Mouse (Mus musculus) forebrain, embryonic 16.5 days (tissue): ENCODE data around the gene Taok2. TPM values are rescaled to one million over a fixed set of nuclear protein-coding genes. Genes with fewer than 3 reads are reported as not detected.
A peak's percentile ranks its signal among the peaks of the same experiment; 100 is the strongest.
"Not testable (repeated sequence)": the region's sequence is repeated elsewhere in the genome, so short reads cannot be mapped to it uniquely, and the experiment has no call there.

Experiments
- ATAC-seq: fragments of 200-750 bp; cut with Nextera tagmentation; 2 replicates; pipeline ENCODE4 v1.8.0; 2017; ENCODE audit warnings: mild to moderate bottlenecking, moderate library complexity
- H3K27ac ChIP-seq: fragments of 300-500 bp; sonication (generic); 2 replicates; pipeline ENCODE4 v1.5.1; 2014; ENCODE audit warnings: low read length, control low read depth
- H3K27me3 ChIP-seq: fragments of 300-500 bp; sonication (generic); replicated peaks from 2 replicates; pipeline ENCODE4 v1.6.1; 2014; ENCODE audit warnings: low read length; ENCODE audit not compliant: control insufficient read depth, insufficient read depth
- H3K36me3 ChIP-seq: fragments of 300-500 bp; sonication (generic); 2 replicates; pipeline ENCODE4 v1.6.1; 2014; ENCODE audit not compliant: control insufficient read depth, insufficient read depth
- H3K4me1 ChIP-seq: fragments of 300-500 bp; sonication (generic); replicated peaks from 2 replicates; pipeline ENCODE4 v1.6.1; 2014; ENCODE audit warnings: low read length; ENCODE audit not compliant: control insufficient read depth, insufficient read depth
- H3K4me2 ChIP-seq: fragments of 300-500 bp; sonication (generic); 2 replicates; pipeline ENCODE4 v1.6.1; 2014; ENCODE audit warnings: mild to moderate bottlenecking, low read length, control low read depth
- H3K4me3 ChIP-seq: fragments of 300-500 bp; sonication (generic); replicated peaks from 2 replicates; pipeline ENCODE4 v1.5.1; 2014; ENCODE audit warnings: mild to moderate bottlenecking, low read length, control low read depth
- H3K9ac ChIP-seq: fragments of 300-500 bp; sonication (generic); replicated peaks from 2 replicates; pipeline ENCODE4 v1.6.1; 2014; ENCODE audit warnings: low read depth, low read length, control low read depth
- H3K9me3 ChIP-seq: fragments of 300-500 bp; sonication (generic); 2 replicates; pipeline ENCODE4 v1.6.1; 2016; ENCODE audit warnings: low read length; ENCODE audit not compliant: control insufficient read depth
- WGBS: fragments of 180-500 bp; shearing (Covaris S2); extraction: QIAGEN DNeasy Blood & Tissue Kit; methylation state at CpG from one replicate; pipeline ENCODE4 v1.1.7; 2014; 5-methylcytosine and 5-hydroxymethylcytosine counted together
- polyA plus RNA-seq: library from polyadenylated mRNA; unstranded; fragments of >200 nt; fragmentation: Nextera tagmentation; extraction: Ambion mirVana; gene quantifications from 2 replicates; pipeline ENCODE4 v1.2.1, GENCODE M21; 2015

Gene Taok2
- polyA plus RNA-seq, 1 experiment from 2014 or later = 65.6 TPM

DNA sequence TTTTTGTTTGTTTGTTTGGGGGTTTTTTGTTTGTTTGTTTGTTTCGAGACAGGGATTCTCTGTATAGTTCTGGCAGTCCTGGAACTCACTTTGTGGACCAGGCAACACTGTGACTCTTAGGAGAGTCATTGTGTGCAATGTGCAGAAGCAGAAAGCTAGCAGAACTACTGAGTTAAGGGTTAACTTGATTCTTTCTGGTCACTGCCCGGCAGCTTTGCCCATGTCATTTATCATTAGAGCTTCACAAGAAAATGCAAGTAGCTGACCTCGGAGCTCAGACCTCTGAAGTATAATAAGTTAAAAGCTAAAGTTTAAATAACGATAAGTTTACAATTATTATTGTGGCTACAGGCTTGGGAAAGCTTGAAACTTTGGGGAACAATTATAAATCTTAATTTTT, 33.9 kb upstream of the Taok2 start:
- not testable (repeated sequence) for ATAC-seq, H3K4me1 ChIP-seq, H3K27ac ChIP-seq, H3K4me3 ChIP-seq, H3K27me3 ChIP-seq, H3K9ac ChIP-seq, H3K4me2 ChIP-seq, H3K9me3 ChIP-seq, H3K36me3 ChIP-seq
- 51% methylated on average over 4 of the region's 4 CpGs for WGBS

- H3K9ac ChIP-seq = no peak overlapping the region
- no peak overlapping the region for H3K27ac ChIP-seq
- H3K36me3 ChIP-seq = no peaks in the 10 kb centered on the region
- H3K4me2 ChIP-seq = no peak overlapping the region
- H3K4me1 ChIP-seq = no peaks in the 10 kb centered on the region
- no peaks in the 10 kb centered on the region for H3K27me3 ChIP-seq
- no peak overlapping the region for H3K4me3 ChIP-seq
- WGBS = 90% methylated on average over 3 of the region's 3 CpGs
- ATAC-seq = no peak
- H3K9me3 ChIP-seq = no peaks in the 10 kb centered on the region
These were observed 30.3 kb upstream of the Taok2 start for GRCm38 (mm10) chr7:126914844-126915243.

DNA sequence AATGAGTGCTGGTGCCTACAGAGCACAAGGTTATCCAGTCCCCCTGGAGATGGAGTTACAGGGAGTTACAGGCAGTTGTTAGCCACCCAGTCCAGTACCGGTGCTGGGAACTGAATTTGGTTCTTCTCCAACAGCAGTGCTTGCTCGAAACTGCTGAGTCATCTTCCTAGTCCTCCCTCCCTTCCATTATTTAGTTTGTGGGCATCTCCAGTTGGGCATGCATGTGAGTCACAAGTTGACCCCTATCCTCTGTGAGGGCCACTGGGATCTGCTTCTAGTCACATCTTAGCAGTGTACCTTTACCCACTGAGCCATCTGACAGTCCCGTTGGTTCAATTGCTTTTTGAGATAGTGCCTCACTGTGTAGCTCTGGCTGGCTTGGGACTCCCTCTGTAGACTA, 21.1 kb upstream of the Taok2 start:
- H3K4me2 ChIP-seq = no peak overlapping the region
- no peaks in the 10 kb centered on the region for H3K4me1 ChIP-seq
- H3K27me3 ChIP-seq = no peaks in the 10 kb centered on the region
- no peak overlapping the region for H3K9ac ChIP-seq
- 85% methylated on average over 3 of the region's 3 CpGs for WGBS
- no peaks in the 10 kb centered on the region for H3K9me3 ChIP-seq
- ATAC-seq = no peak
- H3K4me3 ChIP-seq = no peak overlapping the region
- H3K36me3 ChIP-seq = no peaks in the 10 kb centered on the region
- no peak overlapping the region for H3K27ac ChIP-seq

DNA sequence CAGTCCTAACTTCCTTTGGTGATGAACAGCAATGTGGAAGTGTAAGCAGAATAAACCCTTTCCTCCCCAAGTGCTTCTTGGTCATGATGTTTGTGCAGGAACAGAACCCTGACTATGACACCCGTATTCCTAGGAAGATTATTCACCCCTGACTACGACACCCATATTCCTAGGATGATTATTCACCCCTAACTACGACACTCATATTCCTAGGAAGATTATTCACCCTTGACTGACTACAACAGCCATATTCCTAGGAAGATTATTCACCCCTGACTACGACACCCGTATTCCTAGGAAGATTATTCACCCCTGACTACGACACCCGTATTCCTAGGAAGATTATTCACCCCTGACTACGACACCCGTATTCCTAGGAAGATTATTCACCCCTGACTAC, 15.3 kb upstream of the Taok2 start:
- not testable (repeated sequence) for H3K9ac ChIP-seq, ATAC-seq, H3K4me3 ChIP-seq, H3K36me3 ChIP-seq, H3K27ac ChIP-seq, H3K27me3 ChIP-seq, H3K4me2 ChIP-seq, H3K9me3 ChIP-seq
- H3K4me1 ChIP-seq = peaks cover 11% of the 10 kb centered on the region
- 94% methylated on average over 7 of the region's 9 CpGs for WGBS

DNA sequence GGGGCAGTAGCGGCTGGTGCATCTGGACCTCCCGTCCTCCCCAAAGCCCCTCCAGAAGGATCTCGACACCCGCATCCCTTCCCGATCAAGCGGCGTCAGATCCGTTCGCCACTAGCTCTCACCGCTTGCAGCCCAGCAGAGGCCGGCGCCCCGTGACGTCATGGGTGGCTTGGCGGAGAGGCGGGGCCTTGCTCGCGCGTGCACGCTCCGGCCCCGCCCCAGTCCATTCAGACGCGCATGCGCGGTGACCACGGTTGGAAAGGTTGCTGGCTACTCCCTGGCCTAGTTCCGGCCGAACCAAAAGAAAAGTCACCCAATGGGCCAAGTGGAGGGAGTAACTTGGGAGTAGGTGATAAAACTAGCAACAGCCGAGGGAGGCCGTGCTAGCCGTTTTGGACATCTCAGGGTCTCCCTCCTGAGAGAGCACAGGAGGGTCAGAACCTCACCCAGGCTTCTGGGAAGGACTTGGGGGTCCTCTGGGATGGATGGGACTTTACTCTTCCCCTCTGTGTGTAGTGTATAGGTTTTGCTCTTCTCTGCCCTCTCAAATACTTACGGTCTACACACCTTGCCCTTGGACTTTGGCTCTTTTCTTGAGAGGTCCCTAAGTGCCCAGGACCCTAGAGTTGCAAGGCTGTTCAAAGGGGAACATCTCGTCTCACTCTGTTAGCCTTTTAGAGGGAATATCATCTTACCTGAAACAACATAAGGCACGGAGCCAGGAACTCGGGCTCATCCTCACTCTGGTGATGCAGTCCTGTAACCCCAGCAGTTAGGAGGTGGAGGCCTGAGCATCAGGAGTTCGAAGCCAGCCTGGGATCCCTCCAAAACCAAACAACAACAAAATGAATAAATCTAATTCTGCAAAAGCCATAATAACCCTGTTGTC, 13.8 kb upstream of the Taok2 start:
- H3K4me2 ChIP-seq = peak overlapping the region; percentile 67
- peak; percentile 95 for ATAC-seq

DNA sequence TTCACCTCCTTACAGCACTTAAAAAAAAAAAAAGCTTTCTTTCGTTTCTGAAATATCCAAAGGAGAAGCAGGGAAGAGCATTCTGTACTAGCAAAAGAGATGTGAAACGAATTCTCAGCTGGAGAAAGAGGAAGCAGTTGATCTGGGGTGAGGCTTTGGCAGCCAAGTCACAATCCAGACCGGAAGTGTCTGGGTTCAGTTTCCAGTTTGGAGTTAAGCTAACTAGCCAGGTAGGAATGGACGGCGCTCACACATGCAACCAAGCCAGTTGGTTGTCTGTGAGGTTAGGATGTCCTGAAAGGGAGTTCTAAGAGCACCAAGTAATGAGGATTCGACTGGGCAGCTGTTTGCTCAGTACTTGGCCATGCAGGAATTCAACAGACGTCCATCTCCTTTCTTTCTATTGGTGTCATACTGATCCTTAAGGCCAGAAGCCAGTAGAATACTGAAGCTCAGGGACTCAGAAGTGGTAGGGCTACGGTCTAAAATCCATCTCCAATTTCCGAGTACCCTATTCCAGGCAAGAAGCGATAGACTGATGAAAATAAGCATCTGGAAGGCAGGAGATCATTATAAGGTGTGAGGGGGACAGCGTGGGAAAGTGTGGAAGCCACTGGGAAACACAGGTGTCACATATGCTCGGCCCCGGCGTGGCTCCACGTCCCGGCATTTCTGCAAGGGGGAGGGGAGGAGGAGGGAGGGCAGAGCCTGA, 13.0 kb upstream of the Taok2 start:
- Histone ChIP-seq H3K36me3 (no peaks in the 10 kb centered on the region), H3K27me3 (no peaks in the 10 kb centered on the region), H3K4me2 (peak overlapping the region; percentile 67), H3K4me3 (peak overlapping the region; percentile 74), H3K9ac (peak overlapping the region; percentile 87), H3K9me3 (no peaks in the 10 kb centered on the region), H3K27ac (peak overlapping the region; percentile 79), H3K4me1 (peaks cover 11% of the 10 kb centered on the region)
- WGBS = 21% methylated on average over 16 of the region's 16 CpGs
- peak; percentile 55 for ATAC-seq

More for the DNA sequence above, 13.8 kb upstream of the Taok2 start:
- 12% methylated on average over 37 of the region's 37 CpGs for WGBS
- peaks cover 11% of the 10 kb centered on the region for H3K4me1 ChIP-seq
- H3K4me3 ChIP-seq = peak overlapping the region; percentile 74
- H3K27ac ChIP-seq = peak overlapping the region; percentile 79
- peak overlapping the region; percentile 87 for H3K9ac ChIP-seq
- H3K9me3 ChIP-seq = no peaks in the 10 kb centered on the region
- H3K36me3 ChIP-seq = no peaks in the 10 kb centered on the region
- no peaks in the 10 kb centered on the region for H3K27me3 ChIP-seq

DNA sequence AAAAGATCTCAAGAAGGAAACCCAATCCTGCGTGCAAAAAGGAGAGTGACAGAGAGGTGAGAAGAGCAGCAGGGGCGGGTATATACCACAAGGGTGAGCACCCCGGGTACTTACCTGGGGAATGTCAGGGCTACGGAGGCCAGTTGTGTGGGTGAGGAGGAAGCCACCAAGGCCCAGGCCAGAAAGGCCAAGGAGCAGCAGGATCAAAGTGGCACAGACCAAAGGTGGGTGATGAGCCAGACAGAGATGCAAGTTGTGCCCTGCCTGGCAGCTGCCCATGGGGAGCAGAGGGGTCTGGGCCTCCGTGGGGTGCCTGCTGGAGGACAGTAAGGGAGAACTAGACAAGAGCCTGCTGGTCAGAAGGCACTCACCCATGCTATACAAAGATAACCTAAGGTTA, 12.4 kb upstream of the Taok2 start:
- Histone ChIP-seq H3K36me3 (no peaks in the 10 kb centered on the region), H3K4me1 (peaks cover 11% of the 10 kb centered on the region), H3K27ac (no peak overlapping the region), H3K4me3 (no peak overlapping the region), H3K27me3 (no peaks in the 10 kb centered on the region), H3K9ac (no peak overlapping the region), H3K9me3 (no peaks in the 10 kb centered on the region), H3K4me2 (peak overlapping the region; percentile 67; the same call in 1 of the 2 replicates)
- no peak for ATAC-seq
- WGBS = 90% methylated on average over 5 of the region's 5 CpGs

- WGBS = 44% methylated on average over 7 of the region's 7 CpGs
- H3K4me2 ChIP-seq = no peak overlapping the region
- no peak for ATAC-seq
- no peak overlapping the region for H3K27ac ChIP-seq
- H3K4me1 ChIP-seq = peaks cover 3% of the 10 kb centered on the region; the same call in 1 of the 2 replicates
- no peaks in the 10 kb centered on the region for H3K9me3 ChIP-seq
- H3K4me3 ChIP-seq = no peak overlapping the region
- no peaks in the 10 kb centered on the region for H3K27me3 ChIP-seq
- peaks cover 4% of the 10 kb centered on the region; the same call in 1 of the 2 replicates for H3K36me3 ChIP-seq
- H3K9ac ChIP-seq = 0 out of 2 replicates have a peak overlapping the region, but pooled peaks have one; percentile 13
These were observed 4.3 kb upstream of the Taok2 start for GRCm38 (mm10) chr7:126888852-126889251.

- H3K27ac ChIP-seq = no peak overlapping the region
- H3K36me3 ChIP-seq = peaks cover 4% of the 10 kb centered on the region; the same call in 1 of the 2 replicates
- H3K27me3 ChIP-seq = no peaks in the 10 kb centered on the region
- no peak overlapping the region for H3K9ac ChIP-seq
- no peak overlapping the region for H3K4me3 ChIP-seq
- no peak overlapping the region for H3K4me2 ChIP-seq
- peaks cover 17% of the 10 kb centered on the region for H3K4me1 ChIP-seq
- H3K9me3 ChIP-seq = no peaks in the 10 kb centered on the region
- 93% methylated on average over 5 of the region's 5 CpGs for WGBS
- no peak for ATAC-seq
These were observed 2.8 kb upstream of the Taok2 start for GRCm38 (mm10) chr7:126887281-126887680.
